Mouse (Mus musculus): ENCODE data around the gene Crtc1.

GRCm38 (mm10) chr8:70458462-70458861 lies 19.1 kb upstream of the Crtc1 start:
- TF ChIP-seq CTCF (IDR thresholded peaks at IDR 0.05; ENCODE audit: extremely low read depth, insufficient read length, insufficient replicate concordance, low read depth, low read length) (no peak), POLR2A (IDR thresholded peaks at IDR 0.05; ENCODE audit: low read depth, low read length) (no peak)
